ENCODE assay signal across 13 mouse cellular contexts in genomic region chr4:87751515-87751864, GRCm38 (mm10).
"Had no signal": no experiment of that assay in that cellular context is flagged by ENCODE, and none has a peak within 500 bp of the region (broad histone marks: within the 10 kb centered on the region; RNA-seq: fewer than 3 reads in every experiment).

No protein-coding gene starts in this region.

- H3K9me3 ChIP-seq: limb, embryonic 10.5 days; midbrain, embryonic 15.5 days; neural tube, embryonic 12.5 days had no signal

- DNase-seq: kidney, adult 18-20 months; kidney, postnatal 10 days; lung, adult 2 months; lung, postnatal 36 days; right cerebral cortex, postnatal 4 days; spleen, adult 18-20 months; thymus, adult 18-20 months; thymus, postnatal 14 days had no signal

- H3K4me2 ChIP-seq: midbrain, embryonic 11.5 days; midbrain, embryonic 15.5 days; neural tube, embryonic 12.5 days had no signal

- H3K36me3 ChIP-seq: limb, embryonic 10.5 days; midbrain, embryonic 15.5 days; neural tube, embryonic 12.5 days had no signal

- H3K27ac ChIP-seq: limb, embryonic 10.5 days; midbrain, embryonic 15.5 days; neural tube, embryonic 12.5 days had no signal

- H3K4me3 ChIP-seq: limb, embryonic 10.5 days; midbrain, embryonic 15.5 days; neural tube, embryonic 12.5 days had no signal

- H3K9ac ChIP-seq: midbrain, embryonic 15.5 days; neural tube, embryonic 12.5 days had no signal

- H3K27me3 ChIP-seq: midbrain, embryonic 15.5 days; neural tube, embryonic 12.5 days had no signal

- ATAC-seq: lung, postnatal 0 days; midbrain, embryonic 15.5 days had no signal
